Comparison of ENCODE assay signal across 26 mouse cellular contexts in genomic region chr3:103778660-103779059, GRCm38 (mm10). TPM values are rescaled to one million over a fixed set of nuclear protein-coding genes. Genes with fewer than 3 reads are reported as not detected.
DNase-seq lines count a peak whose midpoint lies in the region; ATAC-seq and TF ChIP-seq lines count a peak whose summit lies in the region.
"Had no signal": no experiment of that assay in that cellular context is flagged by ENCODE, and none has a peak within 500 bp of the region (broad histone marks: within the 10 kb centered on the region; RNA-seq: fewer than 3 reads in every experiment).

No protein-coding gene starts in this region.

- DNase-seq in cerebellum, adult 2 months = no peak
- no peak for DNase-seq in cerebellum, adult 8-10 months
- no peak for DNase-seq in liver, postnatal 0 days
- no peak for DNase-seq in kidney, postnatal 14 days
- DNase-seq: adrenal gland, postnatal 14 days; embryo, embryonic 11 days; gastrocnemius, postnatal 36 days; heart, postnatal 36 days had no signal

- peaks cover 28% of the 10 kb centered on the region for H3K4me1 ChIP-seq in cerebellum, adult 2 months (ENCODE audit: control insufficient read depth, insufficient read depth, low read length)
- H3K4me1 ChIP-seq in liver, postnatal 0 days (ENCODE audit: insufficient read depth) = peaks cover 36% of the 10 kb centered on the region
- peaks cover 47% of the 10 kb centered on the region for H3K4me1 ChIP-seq in liver, embryonic 12.5 days
- peaks cover 8% of the 10 kb centered on the region; the same call in 1 of the 2 replicates for H3K4me1 ChIP-seq in small intestine, adult 2 months (ENCODE audit: control insufficient read depth, insufficient read depth, insufficient read length, low read length)
- H3K4me1 ChIP-seq: embryonic facial prominence, embryonic 15.5 days; hindbrain, embryonic 15.5 days had no signal

- H3K9me3 ChIP-seq in liver, postnatal 0 days (ENCODE audit: low read length) = no peaks in the 10 kb centered on the region
- H3K9me3 ChIP-seq in liver, embryonic 12.5 days (replicated peaks) = no peaks in the 10 kb centered on the region
- H3K9me3 ChIP-seq: embryonic facial prominence, embryonic 15.5 days; forebrain, embryonic 10.5 days; forebrain, embryonic 15.5 days; heart, embryonic 10.5 days; hindbrain, embryonic 15.5 days had no signal

- no peak for ATAC-seq in liver, postnatal 0 days
- ATAC-seq in liver, embryonic 12.5 days = no peak
- ATAC-seq in granulocyte monocyte progenitor cell, adult 5-6 weeks (replicated peaks; ENCODE audit: poor library complexity, severe bottlenecking) = peak; percentile 60
- ATAC-seq: activated CD4-positive, CD25-positive, alpha-beta regulatory T cell, adult 4 months; forebrain, embryonic 15.5 days; inflammation-experienced regulatory T-cells, adult 6 months; Patski had no signal

- no peaks in the 10 kb centered on the region for H3K27me3 ChIP-seq in cerebellum, adult 2 months (ENCODE audit: control insufficient read depth, insufficient read depth, low read length)
- H3K27me3 ChIP-seq in liver, postnatal 0 days (ENCODE audit: insufficient read depth, low read length) = no peaks in the 10 kb centered on the region
- H3K27me3 ChIP-seq in liver, embryonic 12.5 days (replicated peaks) = no peaks in the 10 kb centered on the region
- no peaks in the 10 kb centered on the region for H3K27me3 ChIP-seq in small intestine, adult 2 months (ENCODE audit: control insufficient read depth, insufficient read depth, low read length)
- H3K27me3 ChIP-seq: embryonic facial prominence, embryonic 15.5 days; forebrain, embryonic 15.5 days; hindbrain, embryonic 15.5 days; Patski had no signal

- no peak for TF ChIP-seq POLR2A in cerebellum, adult 2 months (IDR thresholded peaks at IDR 0.05; ENCODE audit: borderline replicate concordance, insufficient read depth, low read length)
- TF ChIP-seq POLR2A in small intestine, adult 2 months (IDR thresholded peaks at IDR 0.05; ENCODE audit: low read depth, low read length) = no peak

- no peak overlapping the region for H3K4me3 ChIP-seq in cerebellum, adult 2 months (replicated peaks; ENCODE audit: insufficient read depth, low read depth, low read length)
- no peak overlapping the region for H3K4me3 ChIP-seq in liver, postnatal 0 days (ENCODE audit: low read depth, low read length)
- no peak overlapping the region for H3K4me3 ChIP-seq in liver, embryonic 12.5 days
- no peak overlapping the region for H3K4me3 ChIP-seq in small intestine, adult 2 months (ENCODE audit: low read depth, low read length)
- H3K4me3 ChIP-seq: embryonic facial prominence, embryonic 15.5 days; erythroblast, embryonic 14.5 days; forebrain, embryonic 10.5 days; forebrain, embryonic 15.5 days; heart, embryonic 10.5 days; hindbrain, embryonic 15.5 days had no signal

- TF ChIP-seq EP300 in liver, postnatal 0 days (IDR thresholded peaks at IDR 0.05; ENCODE audit: low read depth) = no peak

- H3K9ac ChIP-seq in liver, postnatal 0 days (replicated peaks) = no peak overlapping the region
- H3K9ac ChIP-seq in liver, embryonic 12.5 days = no peak overlapping the region
- H3K9ac ChIP-seq: embryonic facial prominence, embryonic 15.5 days; forebrain, embryonic 15.5 days; hindbrain, embryonic 15.5 days had no signal

- WGBS in cerebellum, adult 2 months = 58% methylated on average over 6 of the region's 6 CpGs
- WGBS in liver, postnatal 0 days (ENCODE audit: insufficient replicate concordance) = 52% methylated on average over 6 of the region's 6 CpGs
- WGBS in liver, embryonic 12.5 days (ENCODE audit: insufficient replicate concordance) = 66% methylated on average over 6 of the region's 6 CpGs
- 63% methylated on average over 6 of the region's 6 CpGs for WGBS in small intestine, adult 2 months

- no peak for TF ChIP-seq CTCF in cerebellum, adult 2 months (IDR thresholded peaks at IDR 0.05; ENCODE audit: borderline replicate concordance, insufficient read depth, low read depth, low read length)
- TF ChIP-seq CTCF in liver, postnatal 0 days (IDR thresholded peaks at IDR 0.05; ENCODE audit: low read depth) = no peak
- TF ChIP-seq CTCF in small intestine, adult 2 months (IDR thresholded peaks at IDR 0.05; ENCODE audit: extremely low read depth, insufficient read length, insufficient replicate concordance, low read depth, low read length) = no peak

- 0 out of 2 replicates have a peak overlapping the region, but pooled peaks have one; percentile 6 for H3K27ac ChIP-seq in cerebellum, adult 2 months (ENCODE audit: insufficient read depth, low read length)
- H3K27ac ChIP-seq in liver, postnatal 0 days (ENCODE audit: low read depth) = no peak overlapping the region
- H3K27ac ChIP-seq in liver, embryonic 12.5 days = no peak overlapping the region
- H3K27ac ChIP-seq in small intestine, adult 2 months (ENCODE audit: insufficient read depth, low read depth, low read length) = 0 out of 2 replicates have a peak overlapping the region, but pooled peaks have one; percentile 13
- H3K27ac ChIP-seq: embryonic facial prominence, embryonic 15.5 days; forebrain, embryonic 10.5 days; forebrain, embryonic 15.5 days; heart, embryonic 10.5 days; hindbrain, embryonic 15.5 days had no signal

- H3K36me3 ChIP-seq in liver, postnatal 0 days (replicated peaks; ENCODE audit: insufficient read depth, low read length) = peaks cover 46% of the 10 kb centered on the region
- H3K36me3 ChIP-seq in liver, embryonic 12.5 days = peaks cover 46% of the 10 kb centered on the region
- H3K36me3 ChIP-seq in small intestine, adult 2 months (ENCODE audit: control insufficient read depth, insufficient read depth, low read length) = peaks cover 12% of the 10 kb centered on the region

- peak overlapping the region; percentile 15; the same call in 1 of the 2 replicates for H3K4me2 ChIP-seq in liver, postnatal 0 days (ENCODE audit: low read depth, low read length)
- no peak overlapping the region for H3K4me2 ChIP-seq in liver, embryonic 12.5 days
- H3K4me2 ChIP-seq: embryonic facial prominence, embryonic 15.5 days; forebrain, embryonic 15.5 days; hindbrain, embryonic 15.5 days had no signal

RNA-seq across cellular contexts. Expression of gene Hipk1, which starts 12.7 kb away (rescaled TPM):
- 59.6 and 65.2 TPM in 2 replicates for polyA plus RNA-seq in cerebellum, adult 2 months (2012; rRNA removed)
- 7.6 and 8.3 TPM in 2 replicates for polyA plus RNA-seq in liver, postnatal 0 days (2015; fragmentation: Nextera tagmentation; extraction: Ambion mirVana)
- 17.7 and 18.1 TPM in 2 replicates for polyA plus RNA-seq in liver, embryonic 12.5 days (2016; fragmentation: Nextera tagmentation; extraction: Ambion mirVana)
- total RNA-seq in granulocyte monocyte progenitor cell, adult 5-6 weeks (2014; fragmentation: Nextera tagmentation) = 96.0 and 111 TPM in 2 replicates
- total RNA-seq in granulocyte monocyte progenitor cell, adult 5-6 weeks (2017) = 56.8 and 59.0 TPM in 2 replicates
- 27.2 and 55.2 TPM in 2 replicates for polyA plus RNA-seq in small intestine, adult 2 months (2012; rRNA removed)

RNA-seq across cellular contexts. Expression of gene Dclre1b, which starts 30.6 kb away (rescaled TPM):
- polyA plus RNA-seq in cerebellum, adult 2 months (2012; rRNA removed) = 8.5 and 11.3 TPM in 2 replicates
- polyA plus RNA-seq in liver, postnatal 0 days (2015; fragmentation: Nextera tagmentation; extraction: Ambion mirVana) = 19.0 and 22.8 TPM in 2 replicates
- polyA plus RNA-seq in liver, embryonic 12.5 days (2016; fragmentation: Nextera tagmentation; extraction: Ambion mirVana) = 28.4 and 30.8 TPM in 2 replicates
- 33.9 and 39.8 TPM in 2 replicates for total RNA-seq in granulocyte monocyte progenitor cell, adult 5-6 weeks (2014; fragmentation: Nextera tagmentation)
- 17.1 and 21.2 TPM in 2 replicates for total RNA-seq in granulocyte monocyte progenitor cell, adult 5-6 weeks (2017)
- polyA plus RNA-seq in small intestine, adult 2 months (2012; rRNA removed) = 5.2 and 5.3 TPM in 2 replicates

RNA-seq across cellular contexts. Expression of gene Ap4b1, which starts 30.7 kb away (rescaled TPM):
- 19.2 and 23.2 TPM in 2 replicates for polyA plus RNA-seq in cerebellum, adult 2 months (2012; rRNA removed)
- polyA plus RNA-seq in liver, postnatal 0 days (2015; fragmentation: Nextera tagmentation; extraction: Ambion mirVana) = 12.5 and 14.1 TPM in 2 replicates
- 18.7 and 19.4 TPM in 2 replicates for polyA plus RNA-seq in liver, embryonic 12.5 days (2016; fragmentation: Nextera tagmentation; extraction: Ambion mirVana)
- 15.6 and 19.6 TPM in 2 replicates for total RNA-seq in granulocyte monocyte progenitor cell, adult 5-6 weeks (2014; fragmentation: Nextera tagmentation)
- total RNA-seq in granulocyte monocyte progenitor cell, adult 5-6 weeks (2017) = 17.9 and 19.9 TPM in 2 replicates
- 3.8 and 9.4 TPM in 2 replicates for polyA plus RNA-seq in small intestine, adult 2 months (2012; rRNA removed)

RNA-seq across cellular contexts. Expression of gene Gm43064, which starts 30.7 kb away (rescaled TPM):
- 0.33 and 0.49 TPM in 2 replicates for polyA plus RNA-seq in cerebellum, adult 2 months (2012; rRNA removed)
- 0.12 TPM in 1 of 2 replicates, not detected in the other for polyA plus RNA-seq in liver, postnatal 0 days (2015; fragmentation: Nextera tagmentation; extraction: Ambion mirVana)
- 0.56 and 0.60 TPM in 2 replicates for polyA plus RNA-seq in liver, embryonic 12.5 days (2016; fragmentation: Nextera tagmentation; extraction: Ambion mirVana)
- 2.2 TPM in 1 of 2 replicates, not detected in the other for total RNA-seq in granulocyte monocyte progenitor cell, adult 5-6 weeks (2014; fragmentation: Nextera tagmentation)
- total RNA-seq in granulocyte monocyte progenitor cell, adult 5-6 weeks (2017) = 0.47 and 1.0 TPM in 2 replicates
- polyA plus RNA-seq in small intestine, adult 2 months (2012; rRNA removed) = not detected in 2 replicates
- total RNA-seq: adrenal gland, postnatal 14 days; common myeloid progenitor, adult 5-6 weeks; heart, postnatal 36 days had no signal
- polyA plus RNA-seq: embryonic facial prominence, embryonic 11.5 days; forebrain, embryonic 15.5 days; heart, embryonic 10.5 days had no signal

RNA-seq across cellular contexts. Expression of gene Gm10964, which starts 39.5 kb away (rescaled TPM):
- polyA plus RNA-seq in cerebellum, adult 2 months (2012; rRNA removed) = not detected in 2 replicates
- polyA plus RNA-seq in liver, postnatal 0 days (2015; fragmentation: Nextera tagmentation; extraction: Ambion mirVana) = not detected in 2 replicates
- polyA plus RNA-seq in liver, embryonic 12.5 days (2016; fragmentation: Nextera tagmentation; extraction: Ambion mirVana) = not detected in 2 replicates
- total RNA-seq in granulocyte monocyte progenitor cell, adult 5-6 weeks (2014; fragmentation: Nextera tagmentation) = not detected in 2 replicates
- not detected in 2 replicates for total RNA-seq in granulocyte monocyte progenitor cell, adult 5-6 weeks (2017)
- polyA plus RNA-seq in small intestine, adult 2 months (2012; rRNA removed) = not detected in 2 replicates
- total RNA-seq: adrenal gland, adult 18-20 months; adrenal gland, postnatal 14 days; common myeloid progenitor, adult 5-6 weeks; gastrocnemius, adult 8-10 months; gastrocnemius, postnatal 36 days; heart, postnatal 36 days had no signal
- polyA plus RNA-seq: activated CD4-positive, CD25-positive, alpha-beta regulatory T cell, adult 4 months; embryonic facial prominence, embryonic 11.5 days; embryonic facial prominence, embryonic 15.5 days; erythroblast, embryonic 14.5 days; forebrain, embryonic 10.5 days; forebrain, embryonic 15.5 days; heart, embryonic 10.5 days; heart, embryonic 14.5 days; hindbrain, embryonic 11.5 days; hindbrain, embryonic 15.5 days; inflammation-experienced regulatory T-cells, adult 6 months; Patski had no signal

Comparison
In these comparisons a context has a peak if more than half of its experiments do, and no peak if none do; other contexts are left out.
1. H3K27ac ChIP-seq: peak in cerebellum, adult 2 months (single experiment) and small intestine, adult 2 months (single experiment); none in liver, postnatal 0 days (single experiment) and liver, embryonic 12.5 days (single experiment).